Mouse (Mus musculus) embryonic fibroblast, embryonic 13.5 days (primary cell): ENCODE results near the gene Hes5.

Experiments
- CTCF ChIP-seq: IDR thresholded peaks from 2 replicates; pipeline ENCODE4 v1.5.1; 2011; ENCODE audit warnings: mild to moderate bottlenecking, control low read depth, low read length, moderate library complexity, borderline replicate concordance; ENCODE audit not compliant: insufficient read depth
- POLR2A ChIP-seq: IDR thresholded peaks from 2 replicates; pipeline ENCODE4 v1.6.1; 2011; ENCODE audit warnings: low read depth, mild to moderate bottlenecking, control low read depth, low read length, moderate library complexity

DNA sequence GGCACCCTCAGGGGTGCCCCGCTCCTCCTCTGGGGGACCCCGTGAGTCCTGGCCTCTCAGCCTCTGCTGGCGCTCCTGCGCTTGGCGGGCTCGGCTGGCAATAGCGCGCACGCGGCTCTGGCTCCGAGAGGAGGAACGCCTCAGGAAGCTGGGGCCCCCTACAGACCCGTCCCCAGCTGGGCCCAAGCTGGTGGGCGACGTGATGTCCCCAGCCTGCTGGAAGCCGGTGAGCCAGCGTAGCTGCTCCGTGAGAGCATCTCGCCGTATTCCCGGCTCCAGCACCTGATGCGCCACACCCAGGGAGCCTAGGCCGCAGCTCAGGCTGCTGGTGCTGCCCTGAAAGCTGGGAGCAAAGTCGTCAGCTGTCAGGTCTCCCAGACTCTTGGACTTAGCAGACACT, 23.0 kb downstream of the Hes5 start:
- no peak for TF ChIP-seq CTCF
- TF ChIP-seq POLR2A: no peak
